Mouse (Mus musculus) liver, adult 2 months (tissue): Measurements from ENCODE around the gene Clec12b.

Experiments used
- CTCF ChIP-seq: fragments of 200-500 bp; IDR thresholded peaks from 2 replicates; pipeline ENCODE4 v1.5.1; 2011; ENCODE audit warnings: low read depth, low read length, control low read depth
- POLR2A ChIP-seq: fragments of 200-500 bp; IDR thresholded peaks from 2 replicates; pipeline ENCODE4 v1.6.1; 2011; ENCODE audit warnings: low read length, control low read depth; ENCODE audit not compliant: insufficient read depth; ENCODE audit errors: extremely low read depth

DNA sequence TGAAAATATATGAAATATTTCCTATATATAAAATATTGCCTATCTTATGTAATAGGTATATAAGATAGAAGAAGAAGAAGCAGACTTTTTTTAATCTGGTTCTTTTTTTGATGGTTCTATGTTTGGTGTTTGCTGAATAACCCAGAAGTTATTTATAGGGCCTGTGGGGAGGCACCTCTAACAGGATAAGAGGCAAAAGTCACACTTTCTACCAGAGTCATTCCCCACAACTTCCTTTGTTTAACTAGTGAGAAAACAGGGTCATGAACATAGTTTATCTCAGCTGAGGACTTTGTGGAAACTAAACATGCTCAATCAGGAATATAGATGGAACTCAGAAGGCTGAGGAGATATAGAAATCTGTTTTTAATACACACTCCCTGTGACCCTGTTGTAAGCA is 20.3 kb upstream of the Clec12b start:
- no peak for TF ChIP-seq POLR2A
- no peak for TF ChIP-seq CTCF
